Mouse (Mus musculus) spleen, postnatal 14 days (tissue): ENCODE results near the gene Qrich1.

Experiments
- DNase-seq, 2 experiments: peaks; one replicate each; pipeline ENCODE4 v3.0.0; 2021 to 2022; ENCODE audit warnings: low spot score in 2 of 2

Qrich1 gene

DNA sequence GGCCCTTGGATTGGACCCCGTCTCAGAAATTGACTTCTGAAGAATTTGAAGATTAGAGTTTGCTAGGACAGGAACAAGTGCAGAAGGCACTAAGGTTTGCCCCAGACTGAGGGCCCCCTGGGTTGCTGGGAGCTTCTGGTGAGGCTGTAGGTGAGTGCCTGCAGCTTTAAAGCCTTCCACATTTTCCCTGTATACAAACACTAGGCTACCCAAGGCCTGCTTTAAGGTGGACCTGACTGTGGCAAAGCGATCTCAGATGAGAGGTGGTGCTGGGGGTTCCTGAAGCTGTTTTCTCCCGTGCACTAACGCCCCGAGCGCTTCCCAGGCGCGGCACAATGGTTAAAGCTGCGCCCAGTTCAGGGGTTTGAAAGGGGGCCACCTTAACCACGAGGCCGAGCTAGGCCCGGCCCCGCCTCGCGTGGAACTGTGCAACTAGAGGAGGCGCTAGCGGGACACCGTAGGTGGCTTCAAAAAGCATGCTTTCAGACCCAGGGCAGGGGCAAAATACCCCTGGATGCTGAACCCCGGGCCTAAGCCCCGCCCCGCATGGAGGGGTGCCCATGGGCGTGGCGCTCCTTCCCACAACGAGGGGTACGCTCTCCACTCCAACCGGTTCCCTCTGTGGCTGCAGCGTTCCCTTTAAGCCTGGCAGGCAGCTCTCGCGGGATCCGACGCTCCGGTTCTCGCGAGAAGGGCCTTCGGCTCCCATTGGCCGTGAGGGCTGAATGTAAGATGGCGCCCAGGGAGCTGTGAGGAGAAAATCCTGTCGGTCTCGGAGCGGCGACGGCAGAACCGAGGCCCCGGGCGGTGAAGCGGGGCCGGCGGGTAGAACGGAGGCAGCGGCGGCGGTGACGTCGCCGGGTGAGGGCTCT, at the start of gene Qrich1:
TSS of gene Qrich1 (plus strand) at position 427 of the 872 bp plus-strand sequence.
- DNase-seq: peak; percentile 85 to 87

DNA sequence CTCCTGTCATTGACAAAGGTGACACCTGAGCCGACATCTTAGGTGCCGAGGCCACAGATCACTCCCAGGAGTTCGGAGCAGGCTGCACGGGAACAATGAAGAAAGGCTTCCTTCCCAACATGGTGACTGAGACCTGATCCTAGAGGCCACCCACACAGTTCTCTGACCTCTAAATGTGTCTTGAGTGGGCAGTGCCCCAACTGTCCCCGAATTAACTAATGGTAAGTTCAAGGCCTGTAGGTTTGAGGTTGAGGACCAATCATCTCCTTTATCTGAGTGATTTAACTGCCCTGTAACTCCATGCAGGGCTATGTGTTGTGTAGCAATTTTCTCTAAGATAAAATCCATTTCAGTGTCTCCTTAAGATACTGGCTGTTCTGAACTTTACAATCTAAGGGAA, 47.2 kb upstream of the Qrich1 start:
- no peak for DNase-seq

GRCm38 (mm10) chr9:108469845-108470244, 46.8 kb upstream of the Qrich1 start:
- no peak for DNase-seq

- no peak for DNase-seq
These were observed 42.1 kb upstream of the Qrich1 start for GRCm38 (mm10) chr9:108474528-108474927.

DNA sequence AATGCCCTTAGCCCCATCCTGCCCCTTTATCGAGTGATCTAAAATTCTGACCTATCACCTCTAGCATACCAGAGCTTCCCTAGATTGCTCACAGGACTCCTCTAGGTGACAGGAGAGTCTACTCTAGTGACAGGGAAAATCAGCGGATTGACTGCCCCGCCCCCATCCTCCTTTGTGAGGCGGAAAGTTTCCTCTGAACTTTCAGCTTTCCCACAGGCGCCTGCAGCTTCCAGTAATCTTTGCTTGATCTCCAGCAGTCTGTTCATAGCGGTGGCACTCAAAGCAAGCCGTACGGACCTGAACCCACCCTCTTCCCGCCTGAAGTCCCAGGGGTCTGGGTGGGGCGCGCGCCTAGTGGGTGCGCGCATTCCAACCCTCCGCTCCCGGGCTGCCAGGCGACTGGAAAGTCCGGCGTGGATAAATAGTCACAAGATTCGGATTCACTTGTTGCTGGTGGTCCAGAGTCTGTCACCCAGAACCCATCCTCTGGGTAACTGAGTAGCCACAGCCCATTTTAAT, 37.9 kb upstream of the Qrich1 start:
- no peak for DNase-seq

DNA sequence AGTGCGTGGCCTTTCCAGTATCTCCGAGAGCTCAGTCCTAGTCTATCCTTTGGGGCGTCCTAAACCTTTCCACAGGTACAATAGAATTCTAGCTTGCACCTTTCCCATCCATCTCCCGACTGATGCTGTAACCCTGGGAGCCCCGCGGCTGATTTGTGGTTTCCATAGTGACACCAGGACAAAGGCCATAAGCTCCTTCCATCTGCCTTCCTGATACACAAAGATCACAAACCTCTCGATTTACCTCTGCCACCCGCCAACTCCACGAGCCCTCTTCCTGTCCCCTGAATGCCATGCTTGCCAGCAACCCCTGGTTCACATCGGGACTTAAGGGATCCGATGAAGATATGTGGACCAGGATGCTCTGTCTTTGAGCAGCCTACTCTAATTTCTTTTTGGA, 37.4 kb upstream of the Qrich1 start:
- no peak for DNase-seq

GRCm38 (mm10) chr9:108479721-108480351, 36.8 kb upstream of the Qrich1 start, which contains the start of gene Lamb2:
Lamb2 (plus strand) TSS chr9:108479736.
- no peak for DNase-seq

GRCm38 (mm10) chr9:108480813-108481519, 35.6 kb upstream of the Qrich1 start:
- no peak for DNase-seq

DNA sequence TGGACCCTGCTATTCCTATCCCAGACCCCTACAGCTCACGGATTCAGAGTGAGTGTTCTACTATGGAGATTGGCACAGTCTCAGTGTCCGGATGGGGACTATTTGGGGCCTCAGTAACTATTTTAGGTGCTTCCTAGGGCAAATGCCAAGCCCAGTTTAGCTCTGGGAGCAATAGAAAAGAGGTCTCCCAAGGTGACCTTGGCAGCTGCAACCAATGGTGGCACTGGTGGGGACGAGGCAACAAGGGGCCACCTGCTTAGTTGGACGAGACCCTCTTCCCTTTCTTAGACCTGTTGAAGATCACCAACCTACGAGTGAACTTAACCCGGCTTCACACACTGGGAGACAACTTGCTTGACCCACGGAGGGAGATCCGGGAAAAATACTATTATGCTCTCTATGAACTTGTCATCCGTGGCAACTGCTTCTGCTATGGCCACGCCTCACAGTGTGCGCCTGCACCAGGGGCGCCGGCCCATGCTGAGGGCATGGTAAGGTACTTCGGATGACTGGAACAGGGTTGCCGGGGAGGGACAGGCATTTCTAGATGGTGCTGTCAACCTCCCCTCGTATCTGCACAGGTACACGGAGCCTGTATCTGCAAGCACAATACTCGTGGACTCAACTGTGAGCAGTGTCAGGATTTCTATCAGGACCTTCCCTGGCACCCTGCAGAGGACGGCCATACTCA, 34.9 kb upstream of the Qrich1 start:
- DNase-seq: no peak

- DNase-seq: no peak
These were observed 33.4 kb upstream of the Qrich1 start for GRCm38 (mm10) chr9:108483051-108483790.

GRCm38 (mm10) chr9:108484021-108484420, 32.6 kb upstream of the Qrich1 start:
- no peak for DNase-seq

DNA sequence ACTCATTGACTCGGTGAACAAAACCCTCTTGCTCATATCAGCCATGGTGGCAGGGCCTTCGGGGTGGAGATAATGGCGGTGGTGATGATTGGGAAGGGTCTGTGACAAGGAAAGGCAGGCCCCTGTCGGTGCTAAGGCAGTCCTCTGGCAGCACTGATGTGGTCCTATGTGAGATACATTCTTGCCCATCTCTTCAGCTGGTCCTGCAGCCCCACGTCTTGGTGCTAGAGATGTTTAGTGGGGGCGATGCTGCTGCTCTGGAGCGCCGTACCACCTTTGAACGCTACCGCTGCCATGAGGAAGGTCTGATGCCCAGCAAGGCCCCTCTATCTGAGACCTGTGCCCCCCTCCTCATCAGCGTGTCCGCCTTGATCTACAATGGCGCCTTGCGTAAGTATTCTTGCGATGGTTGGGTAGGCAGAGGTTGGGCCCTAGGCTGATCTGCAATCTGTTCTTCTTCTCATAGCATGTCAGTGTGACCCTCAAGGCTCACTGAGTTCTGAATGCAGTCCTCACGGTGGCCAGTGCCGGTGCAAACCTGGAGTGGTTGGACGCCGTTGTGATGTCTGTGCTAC, 31.2 kb upstream of the Qrich1 start:
- DNase-seq: no peak

DNA sequence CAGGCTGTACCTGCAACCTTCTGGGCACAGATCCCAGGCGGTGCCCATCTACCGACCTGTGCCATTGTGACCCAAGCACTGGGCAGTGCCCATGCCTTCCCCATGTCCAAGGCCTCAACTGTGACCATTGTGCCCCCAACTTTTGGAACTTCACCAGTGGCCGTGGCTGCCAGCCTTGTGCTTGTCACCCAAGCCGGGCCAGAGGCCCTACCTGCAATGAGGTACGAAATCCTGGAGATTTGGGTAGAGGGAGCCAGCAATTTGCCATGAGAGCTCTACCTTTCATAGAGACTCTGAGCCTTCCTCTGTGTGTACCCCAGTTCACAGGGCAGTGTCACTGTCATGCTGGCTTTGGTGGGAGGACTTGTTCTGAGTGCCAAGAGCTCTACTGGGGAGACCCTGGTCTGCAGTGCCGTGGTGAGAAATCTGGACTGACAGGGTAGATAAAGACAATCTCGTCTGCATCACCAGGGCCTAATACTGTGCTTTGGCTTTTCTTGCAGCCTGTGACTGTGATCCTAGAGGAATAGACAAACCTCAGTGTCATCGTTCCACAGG, 29.6 kb upstream of the Qrich1 start:
- no peak for DNase-seq

- DNase-seq: no peak
These were observed 28.2 kb upstream of the Qrich1 start for GRCm38 (mm10) chr9:108488403-108488802.

GRCm38 (mm10) chr9:108489215-108489614, 27.4 kb upstream of the Qrich1 start:
- peak in 1 of 2 experiments; percentile 5 for DNase-seq

- DNase-seq: peak in 1 of 2 experiments; percentile 6
These were observed 26.7 kb upstream of the Qrich1 start for GRCm38 (mm10) chr9:108489702-108490558.

DNA sequence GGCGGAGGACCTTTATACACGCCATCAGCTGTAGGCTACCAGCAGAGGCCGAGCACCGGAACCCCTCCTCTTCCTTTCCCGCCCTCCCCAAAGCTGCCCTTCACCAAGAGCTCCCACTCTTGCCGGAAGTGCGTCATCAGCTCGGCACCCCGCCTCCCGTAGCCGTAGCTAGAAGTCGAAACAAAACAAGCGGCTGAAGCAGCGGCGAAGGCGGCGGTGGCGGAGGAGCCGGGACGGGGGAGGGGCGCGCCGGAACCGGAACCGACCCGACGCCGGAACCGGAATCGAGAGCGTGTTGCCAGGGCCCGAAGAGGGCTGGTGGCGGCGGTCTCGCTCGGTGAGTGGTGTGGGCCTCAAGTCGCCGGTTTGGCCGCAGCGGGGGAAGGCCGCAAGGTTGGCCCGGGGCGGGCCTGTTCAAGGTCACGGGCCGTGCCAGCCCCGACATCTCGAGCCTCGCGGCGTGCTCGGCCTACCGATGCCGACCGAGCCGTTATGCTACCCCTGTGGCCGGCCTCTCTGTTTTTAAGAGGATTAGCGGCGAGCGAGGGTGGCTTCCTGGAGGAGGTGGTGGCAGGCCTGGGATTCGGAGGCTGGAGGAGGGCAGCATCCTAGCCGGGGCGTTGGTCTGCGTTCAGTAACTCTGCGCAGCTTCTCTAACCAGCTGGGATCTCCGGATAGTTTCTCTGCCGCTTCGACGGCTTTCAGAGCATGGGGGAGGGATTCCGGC, 25.9 kb upstream of the Qrich1 start, which contains the start of gene Usp19:
TSS of gene Usp19 (plus strand) at position 44 of the 727 bp plus-strand sequence.
- DNase-seq: peak; percentile 81 to 89

GRCm38 (mm10) chr9:108491286-108491580, 25.4 kb upstream of the Qrich1 start:
- DNase-seq: no peak
